Mouse (Mus musculus) granulocyte monocyte progenitor cell, adult 5-6 weeks (primary cell): ENCODE data around the gene Arrdc2. TPM values are rescaled to one million over a fixed set of nuclear protein-coding genes. Genes with fewer than 3 reads are reported as not detected.
A peak's percentile ranks its signal among the peaks of the same experiment; 100 is the strongest.

Experiments
- ATAC-seq: replicated peaks from 2 replicates; pipeline ENCODE4 v1.8.0; 2016; ENCODE audit warnings: mild to moderate bottlenecking, moderate TSS enrichment, inconsistent platforms; ENCODE audit not compliant: poor library complexity, severe bottlenecking
- total RNA-seq, 2 experiments: library from RNA; stranded (forward) in 1 of 2; stranded (reverse) in 1 of 2; fragments of 200-712, 200-1000 nt in 1 of 2; fragments of >200 nt in 1 of 2; fragmentation: Nextera tagmentation in 1 of 2; gene quantifications; 2 replicates each; pipeline ENCODE4 v1.2.3; 2014 to 2017

Arrdc2 gene
- total RNA-seq (2014; fragmentation: Nextera tagmentation) (5.0 and 16.1 TPM in 2 replicates), total RNA-seq (2017) (4.7 and 8.7 TPM in 2 replicates)

DNA sequence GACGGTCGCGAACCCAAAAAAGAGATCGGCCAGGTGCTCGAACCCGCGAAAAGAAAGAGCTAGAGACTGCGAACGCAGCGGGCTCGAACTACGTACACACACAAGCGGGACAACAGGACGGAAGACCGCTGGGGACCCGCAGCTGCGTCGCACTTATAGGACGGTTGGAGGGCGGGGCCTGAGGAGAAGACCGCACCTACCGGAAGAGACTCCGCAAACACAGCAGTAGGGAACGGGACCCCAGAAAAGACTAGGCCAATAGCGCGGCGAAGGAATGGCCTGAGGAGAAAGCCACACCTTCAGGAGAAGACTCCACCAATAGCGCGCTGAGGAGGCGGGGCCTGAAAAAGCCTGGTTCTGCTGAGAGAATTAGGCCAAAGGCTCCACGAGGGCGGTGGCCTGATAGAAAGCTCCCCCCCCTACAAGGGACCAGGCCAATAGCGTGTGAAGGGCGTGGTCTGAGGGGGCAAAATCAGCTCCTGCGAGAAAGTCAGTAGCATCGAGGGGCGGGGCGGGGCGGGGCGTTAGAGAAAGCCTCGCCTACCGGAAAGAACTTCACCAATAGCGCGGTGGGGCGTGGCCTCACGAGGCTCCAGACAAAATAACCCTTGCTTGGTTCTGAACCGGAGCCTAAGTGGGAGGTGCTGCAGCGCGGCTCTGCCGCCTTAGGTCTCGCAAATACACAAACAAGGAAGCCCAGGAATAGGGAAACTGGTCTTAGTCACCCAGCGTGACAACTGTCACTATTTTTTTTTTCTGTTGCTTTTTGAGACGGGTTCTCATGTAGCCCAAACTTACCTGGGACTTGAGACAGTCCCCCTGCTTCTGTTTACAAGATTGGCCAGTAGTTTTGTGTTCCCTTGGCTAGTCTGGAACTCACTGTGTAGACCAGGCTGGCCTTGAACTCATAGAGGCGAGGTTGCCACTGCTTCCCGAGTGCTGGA lies at the start of gene Arrdc2:
TSS of gene Arrdc2 (minus strand) at position 313 of the 944 bp plus-strand sequence.
- ATAC-seq = peak; percentile 81

DNA sequence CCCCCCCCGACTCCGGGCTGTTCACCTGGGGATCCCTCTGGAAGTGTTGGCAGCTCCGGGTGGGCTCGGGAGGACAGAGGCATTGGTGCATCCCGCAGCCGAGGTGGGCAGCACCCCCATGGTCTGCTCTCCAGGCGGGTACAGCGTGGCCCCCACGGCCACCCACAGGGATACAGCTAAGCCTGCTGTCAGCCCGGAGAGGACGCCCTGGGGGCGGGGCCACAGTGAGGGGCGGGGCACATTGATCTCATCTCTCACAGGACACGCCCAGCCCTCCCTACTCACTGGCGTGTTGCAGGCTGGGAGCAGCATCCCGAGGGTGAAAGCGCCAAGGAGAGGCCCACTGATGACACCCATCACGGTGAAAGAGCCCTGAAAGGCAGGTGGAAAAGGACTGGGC lies 48.1 kb upstream of the Arrdc2 start:
- peak; percentile 41; the same call in 1 of the 2 replicates for ATAC-seq

DNA sequence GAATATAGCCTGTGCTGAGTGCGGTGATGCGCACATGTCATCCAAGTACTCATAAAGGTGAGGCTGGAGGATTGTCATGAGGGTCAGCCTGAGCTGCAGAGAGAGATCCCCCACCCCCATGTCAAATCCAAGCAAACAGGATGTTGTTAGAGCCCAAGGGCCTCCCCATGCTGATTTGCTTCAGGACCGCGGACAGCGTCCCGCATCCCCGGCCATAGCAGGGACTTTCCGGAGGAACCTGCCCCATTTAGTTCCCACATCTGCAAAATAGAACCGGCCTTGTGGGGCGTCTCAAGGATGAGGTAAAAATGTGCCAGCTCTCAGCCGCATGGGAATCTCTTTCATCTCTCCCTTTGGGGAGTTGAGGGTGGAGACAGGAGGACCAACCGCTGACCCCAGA lies 46.1 kb upstream of the Arrdc2 start:
- ATAC-seq = peak; percentile 70

DNA sequence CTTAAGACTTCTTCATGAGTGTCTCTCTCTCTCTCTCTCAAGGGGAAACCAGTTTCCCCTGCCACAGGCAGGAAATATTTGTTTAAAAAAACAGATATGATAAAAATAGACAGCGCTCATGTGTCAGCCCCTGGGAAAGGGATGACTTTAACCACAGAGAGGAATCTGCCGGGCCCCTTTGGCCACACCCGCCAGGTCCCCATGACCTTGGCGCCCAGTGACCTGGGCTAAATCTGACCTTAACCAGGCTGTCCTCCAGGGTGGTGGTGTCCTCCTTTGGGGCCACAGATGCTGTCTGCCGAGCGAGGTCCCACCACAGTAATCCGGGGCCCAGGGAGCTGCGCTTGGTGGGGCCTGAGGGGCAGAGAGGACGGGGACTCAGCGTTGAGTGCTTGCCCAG lies 45.2 kb upstream of the Arrdc2 start:
- ATAC-seq = 0 out of 2 replicates have a peak, but pooled peaks have one; percentile 9

DNA sequence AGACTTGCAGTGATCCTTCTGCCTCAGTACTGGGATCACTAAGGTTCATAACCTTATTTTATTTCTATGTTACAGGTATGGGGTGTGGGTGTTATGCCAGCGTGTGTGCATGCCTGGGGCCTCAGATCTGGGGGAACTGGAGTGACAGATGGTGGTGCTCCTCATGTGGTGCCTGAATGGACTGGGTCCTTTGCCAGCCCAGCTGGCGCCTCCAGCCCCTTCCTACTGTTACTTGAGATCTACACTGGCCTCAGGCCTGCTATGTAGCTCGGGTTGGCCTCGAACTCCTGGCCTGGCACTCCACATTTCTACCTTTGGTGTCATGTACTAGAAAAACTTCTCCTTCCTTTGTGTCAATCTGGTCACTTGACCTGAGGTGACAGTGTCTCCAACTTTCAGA lies 44.7 kb upstream of the Arrdc2 start:
- no peak for ATAC-seq

DNA sequence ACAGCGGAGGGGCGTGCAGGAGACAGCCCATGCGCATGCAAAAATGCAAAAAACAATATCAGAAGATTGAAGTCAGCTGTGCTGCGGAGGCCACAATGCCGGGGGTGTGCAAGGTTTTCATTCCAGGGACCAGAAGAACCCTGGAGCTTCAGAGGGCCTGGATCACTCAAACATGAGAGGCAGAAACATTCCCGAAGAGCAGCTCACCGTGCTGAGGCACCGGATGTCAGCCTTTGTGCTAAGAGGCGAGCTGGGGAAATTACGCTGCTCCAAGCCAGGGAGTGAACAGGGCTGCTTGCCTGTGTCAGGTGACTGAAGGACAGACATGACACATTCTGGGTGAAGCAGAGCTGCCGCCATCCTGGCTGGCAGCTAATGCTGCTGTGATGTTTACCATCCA lies 41.0 kb upstream of the Arrdc2 start:
- ATAC-seq = no peak

DNA sequence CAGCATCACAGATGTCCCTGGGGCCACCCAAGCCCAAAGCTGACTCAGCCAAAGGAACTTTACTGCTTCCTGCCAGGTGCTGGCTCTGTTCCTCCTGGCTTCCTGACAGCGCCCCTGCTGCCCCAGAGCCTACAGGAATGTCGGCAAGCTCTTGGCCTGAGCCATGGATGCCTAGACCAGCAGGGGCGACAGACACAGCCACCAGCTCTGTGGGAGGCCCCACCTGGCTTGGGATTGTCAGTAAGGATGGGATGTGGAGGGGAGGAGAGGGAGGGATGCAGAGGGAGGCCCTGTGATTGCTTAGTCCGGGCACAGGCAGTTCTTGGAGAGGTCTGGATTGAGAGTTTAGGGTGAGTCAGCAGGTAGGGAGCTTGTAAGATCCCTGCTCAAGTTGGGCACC lies 40.6 kb upstream of the Arrdc2 start:
- ATAC-seq = no peak

DNA sequence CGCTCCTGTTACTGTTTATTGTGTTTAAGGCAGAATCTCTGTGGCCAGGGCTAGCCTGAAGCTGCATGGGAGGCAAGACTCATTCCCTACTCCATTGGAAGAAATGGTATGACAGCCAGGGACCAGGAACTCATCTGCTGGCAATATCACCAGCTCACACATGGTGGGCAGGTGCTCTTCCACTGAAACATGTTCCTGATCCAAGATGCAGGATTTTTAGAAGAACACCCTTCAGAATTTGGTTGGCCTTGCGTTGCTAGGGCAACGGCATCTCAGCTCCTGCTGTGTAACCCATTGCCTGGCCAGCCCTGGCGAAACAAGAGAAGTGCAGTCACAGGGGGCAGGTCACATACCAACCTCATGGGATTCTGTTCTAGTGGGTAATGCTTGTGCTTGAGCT lies 40.0 kb upstream of the Arrdc2 start:
- ATAC-seq = no peak

DNA sequence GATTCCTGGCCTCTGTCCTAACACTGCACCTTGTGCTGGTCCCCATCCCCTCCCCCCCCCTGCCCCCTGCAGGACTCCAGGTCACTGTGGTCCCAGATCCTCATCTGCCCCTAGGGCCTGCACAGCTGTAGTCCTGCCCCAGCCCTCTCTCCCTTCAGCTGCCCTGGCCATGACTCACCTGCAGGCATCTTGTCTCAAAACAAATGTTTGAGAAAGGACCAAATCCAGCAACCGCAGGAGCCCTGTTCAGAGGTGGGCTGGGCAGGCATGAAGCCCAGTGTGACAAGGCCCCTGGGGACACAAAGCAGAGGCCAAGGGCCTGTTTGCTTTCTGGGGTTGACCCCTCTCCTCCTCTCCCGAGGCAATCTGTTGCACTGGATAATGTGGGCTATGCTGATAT lies 38.7 kb upstream of the Arrdc2 start:
- ATAC-seq = no peak

DNA sequence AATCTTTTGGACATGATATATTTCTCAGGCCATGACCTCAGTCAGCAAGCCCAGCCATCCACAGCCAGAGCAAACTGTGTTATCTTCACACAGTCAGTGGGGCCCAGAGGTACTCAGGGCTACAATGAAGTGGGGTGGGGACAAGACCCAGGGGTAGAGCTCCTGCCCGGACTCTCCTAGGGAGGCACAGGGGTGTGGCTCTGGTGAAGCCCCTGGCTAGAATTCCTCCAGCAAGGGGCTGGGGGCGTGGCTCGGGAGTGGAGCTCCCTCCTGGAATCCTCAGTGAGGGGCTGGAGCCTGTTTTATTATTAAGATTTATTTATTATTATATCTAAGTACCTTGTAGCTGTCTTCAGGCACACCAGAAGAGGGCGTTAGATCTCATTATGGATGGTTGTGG lies 36.9 kb upstream of the Arrdc2 start:
- ATAC-seq = no peak

DNA sequence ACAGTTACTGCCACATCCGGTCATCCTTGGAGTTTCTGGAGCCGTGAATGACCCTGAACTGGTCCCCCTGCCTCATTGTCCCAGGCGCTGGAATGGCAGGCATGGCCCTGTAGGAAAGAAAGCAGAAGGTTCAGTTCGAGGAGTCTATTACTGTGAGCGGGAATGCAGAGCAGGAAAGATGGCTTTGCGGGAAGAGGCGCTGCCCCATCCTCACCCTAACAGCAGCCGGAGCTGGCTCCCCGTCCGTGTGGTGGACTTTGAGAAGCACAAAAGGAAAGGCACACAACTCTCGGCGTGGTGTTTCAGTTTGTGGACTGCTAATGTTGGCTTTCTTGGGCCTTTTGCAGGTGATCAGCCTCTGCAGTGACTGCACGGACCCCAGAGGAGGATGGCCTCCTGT lies 34.9 kb upstream of the Arrdc2 start:
- no peak for ATAC-seq

DNA sequence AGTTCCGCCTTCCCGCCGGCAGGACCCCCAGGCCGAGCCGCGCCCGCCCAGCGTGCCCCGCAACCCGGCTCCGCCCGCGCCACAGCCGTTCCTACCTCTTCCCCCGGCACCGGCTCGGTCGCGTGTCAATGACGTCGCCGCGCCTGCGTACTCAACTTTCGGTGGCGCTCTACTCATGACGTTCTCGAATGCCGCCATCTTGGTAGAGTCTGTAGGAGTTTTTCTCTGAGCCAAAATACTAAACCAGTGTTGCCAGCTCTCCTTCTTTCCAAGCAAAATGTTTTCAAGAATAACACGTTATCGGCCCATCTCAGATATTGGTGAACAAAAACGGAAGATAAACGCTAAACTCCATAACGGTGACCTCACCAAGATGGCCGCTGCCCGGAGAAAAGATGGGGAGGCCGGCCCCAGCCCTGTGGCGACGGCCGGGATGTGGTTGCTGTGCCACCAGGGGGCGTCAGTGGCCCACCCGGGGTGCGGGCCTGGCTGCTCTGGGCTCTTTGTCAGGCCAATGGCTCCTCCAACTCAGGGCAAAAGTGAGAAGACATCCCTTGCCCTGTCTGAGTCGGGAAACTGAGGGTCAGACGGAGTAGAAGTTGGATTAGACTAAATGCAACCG lies 34.0 kb upstream of the Arrdc2 start, which contains the start of gene Ccdc124:
TSS of gene Ccdc124 (minus strand) at position 572 of the 622 bp plus-strand sequence.
- ATAC-seq = peak; percentile 77

DNA sequence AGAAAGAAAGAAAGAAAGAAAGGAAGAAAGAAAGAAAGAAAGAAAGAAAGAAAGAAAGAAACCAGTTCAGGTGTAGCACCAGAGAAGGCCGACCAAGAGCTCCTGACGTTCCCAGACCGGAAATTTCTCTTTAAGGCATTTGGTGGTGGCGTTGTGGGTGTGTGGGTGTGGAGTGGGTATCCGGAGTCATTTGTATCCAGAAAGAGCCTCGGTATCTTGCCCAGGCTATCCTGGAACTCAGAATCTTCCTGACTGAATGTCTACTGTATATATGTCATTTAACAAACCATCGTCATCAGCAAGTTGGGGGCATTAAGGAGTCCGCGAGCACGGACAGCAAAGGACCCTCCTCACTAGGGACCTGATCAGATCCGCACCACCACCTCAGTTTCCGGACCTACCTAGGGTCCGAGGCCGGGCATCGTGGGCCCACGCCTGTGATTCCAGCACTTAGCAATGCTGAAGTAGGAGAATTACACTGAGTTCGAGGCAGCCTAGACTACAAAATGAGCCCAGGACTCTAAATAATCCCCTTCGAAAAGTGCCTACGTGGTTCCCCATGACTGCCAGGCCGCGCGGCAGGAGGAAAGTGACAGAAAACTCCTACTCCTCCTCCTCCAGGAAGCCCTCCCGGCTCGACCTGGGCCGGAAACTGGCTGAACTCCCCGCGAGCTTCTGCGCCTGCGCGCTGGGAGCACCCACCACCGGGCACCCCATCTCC lies 33.3 kb upstream of the Arrdc2 start:
- no peak for ATAC-seq

DNA sequence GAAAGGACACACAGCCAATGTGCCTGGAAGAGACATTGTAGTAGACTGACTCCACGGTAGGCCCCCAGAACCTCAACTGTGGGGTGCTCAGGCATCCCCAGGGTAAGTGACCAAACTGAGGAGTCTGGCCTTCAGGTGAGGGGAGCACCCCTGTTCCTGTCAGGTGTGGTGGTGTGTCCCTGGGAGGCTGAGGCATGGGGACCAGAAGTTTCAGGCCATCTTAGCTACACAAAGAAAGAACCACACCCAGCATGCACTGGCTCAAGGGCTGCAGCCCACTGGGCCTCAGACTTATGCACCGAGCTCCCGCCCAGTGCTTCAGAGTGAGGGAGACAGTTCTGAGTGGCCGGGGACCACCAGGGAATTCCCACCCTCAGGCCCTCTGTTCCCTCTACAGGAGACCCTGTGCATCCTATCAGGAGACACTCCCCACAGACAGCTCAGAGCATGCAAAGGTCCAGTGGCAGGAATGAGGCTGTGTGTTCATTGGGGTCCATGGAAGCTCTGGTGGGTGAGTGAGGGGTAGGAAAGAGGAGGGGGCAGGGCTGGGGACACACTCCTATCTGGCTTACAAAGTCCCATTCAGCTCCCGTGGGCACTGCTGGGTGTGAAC lies 31.8 kb upstream of the Arrdc2 start:
- no peak for ATAC-seq

DNA sequence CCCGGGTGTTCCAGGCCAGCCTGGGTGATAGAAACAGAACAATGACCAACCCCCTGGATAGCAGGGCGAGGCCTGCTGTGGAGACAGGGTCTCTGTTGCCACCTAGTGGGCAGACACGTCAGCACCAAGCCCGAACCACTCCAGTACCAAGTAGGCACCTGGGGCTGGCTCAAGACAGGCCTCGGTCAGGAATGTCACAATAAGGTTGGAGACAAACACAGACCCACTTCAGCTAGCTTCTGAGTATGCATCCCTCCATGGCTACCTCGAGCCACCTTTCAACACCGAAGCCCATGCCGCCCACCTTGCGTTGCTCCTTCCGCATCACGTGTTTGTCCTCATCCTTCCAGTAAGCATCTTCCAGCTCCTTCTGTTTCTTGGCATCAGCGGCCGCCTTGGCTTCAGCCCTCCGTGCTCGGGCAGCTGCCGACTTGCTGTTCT lies 30.1 kb upstream of the Arrdc2 start:
- peak; percentile 40 for ATAC-seq

DNA sequence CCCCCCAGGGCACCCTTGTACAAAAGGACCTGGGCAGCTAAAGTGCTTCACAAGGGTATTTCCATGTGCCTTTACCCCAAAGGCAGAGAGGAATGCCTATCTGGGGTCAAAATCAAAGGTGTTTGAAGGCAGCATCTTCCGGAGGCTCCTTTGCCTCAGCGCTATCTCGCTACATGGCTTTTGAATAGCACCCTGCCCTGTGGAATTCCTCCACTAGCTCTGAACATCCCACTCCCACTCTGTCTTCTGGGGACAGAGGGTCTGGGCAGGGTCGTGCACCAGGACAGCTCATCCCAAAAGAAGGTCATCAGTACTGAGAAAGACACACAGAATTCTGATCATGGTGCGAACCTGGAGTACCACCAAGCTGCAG lies 29.7 kb upstream of the Arrdc2 start:
- no peak for ATAC-seq

DNA sequence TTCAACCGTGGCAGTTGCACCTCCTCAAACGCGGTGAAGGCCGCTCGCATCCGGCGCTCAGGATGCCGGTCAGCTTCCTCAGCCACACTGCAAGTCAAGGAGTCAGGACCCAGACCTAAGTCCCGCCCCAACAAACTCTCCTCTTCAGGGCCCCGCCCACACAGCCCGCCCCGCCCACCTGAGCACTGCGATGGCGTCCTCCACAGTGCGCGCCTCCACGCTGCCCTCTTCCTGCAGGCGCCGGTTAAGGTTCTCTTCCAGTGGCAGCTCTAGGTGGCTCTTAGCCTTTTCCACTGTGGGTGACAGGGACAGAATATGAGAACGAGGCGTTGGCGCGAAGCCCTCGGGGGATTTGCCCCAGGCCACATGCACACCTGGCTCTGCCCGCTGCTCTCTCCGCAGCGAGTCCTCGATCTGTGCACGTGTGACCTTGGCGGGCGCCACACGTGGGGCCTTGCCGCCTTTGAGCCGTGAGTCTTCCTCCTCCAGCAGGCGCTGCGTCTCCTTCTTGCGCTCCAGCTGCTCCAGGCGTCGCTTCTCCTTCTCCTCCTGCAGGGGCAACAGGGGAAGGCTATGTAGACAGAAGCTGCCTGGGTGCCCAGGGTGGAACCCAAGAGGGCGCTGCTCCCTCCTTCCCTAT lies 29.2 kb upstream of the Arrdc2 start:
- peak; percentile 45 for ATAC-seq

DNA sequence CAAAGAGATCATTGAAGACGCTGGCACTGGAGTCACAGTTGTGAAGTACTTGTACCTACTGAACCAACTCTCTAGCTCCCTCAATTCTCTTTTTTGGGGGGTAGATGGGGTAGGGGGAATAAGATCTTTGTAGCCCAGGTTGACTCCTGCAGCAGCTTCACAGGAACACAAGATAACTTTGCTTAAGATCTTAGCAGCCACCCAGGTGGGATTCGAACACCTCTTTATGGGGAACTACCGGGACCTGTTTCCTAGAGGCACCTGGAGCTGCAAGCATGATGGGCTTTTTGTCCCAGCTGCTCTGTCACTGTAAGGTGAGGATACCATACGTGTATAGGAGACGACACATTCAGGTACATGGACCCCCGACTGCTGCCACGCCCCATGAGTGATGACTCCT lies 27.0 kb upstream of the Arrdc2 start:
- no peak for ATAC-seq

DNA sequence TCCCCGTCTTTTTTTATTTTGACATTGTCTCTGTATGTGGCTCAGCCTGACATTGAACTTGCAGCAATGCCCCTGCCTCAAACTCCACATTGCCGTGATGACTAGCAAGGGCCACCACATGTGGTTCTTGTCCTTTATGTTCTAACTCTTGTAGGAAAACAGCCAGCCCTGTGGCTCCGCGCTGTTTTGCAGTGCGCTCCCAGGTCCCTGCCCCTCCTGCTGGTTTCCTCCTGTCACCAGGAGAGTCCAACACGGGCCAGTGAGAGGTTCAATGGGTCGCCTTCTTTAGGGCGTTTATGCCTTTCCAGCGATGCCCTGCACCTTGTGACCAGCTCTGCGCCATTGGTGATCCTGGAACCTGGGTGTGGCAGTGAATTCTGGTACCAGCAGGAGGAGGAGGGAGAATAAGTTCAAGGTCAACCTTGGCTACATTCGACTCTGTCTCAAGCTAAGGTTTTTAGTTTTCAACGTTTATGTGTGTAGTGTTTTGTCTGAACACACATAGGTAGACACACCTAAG lies 26.5 kb upstream of the Arrdc2 start:
- ATAC-seq = no peak
